In the genomic region with DNA sequence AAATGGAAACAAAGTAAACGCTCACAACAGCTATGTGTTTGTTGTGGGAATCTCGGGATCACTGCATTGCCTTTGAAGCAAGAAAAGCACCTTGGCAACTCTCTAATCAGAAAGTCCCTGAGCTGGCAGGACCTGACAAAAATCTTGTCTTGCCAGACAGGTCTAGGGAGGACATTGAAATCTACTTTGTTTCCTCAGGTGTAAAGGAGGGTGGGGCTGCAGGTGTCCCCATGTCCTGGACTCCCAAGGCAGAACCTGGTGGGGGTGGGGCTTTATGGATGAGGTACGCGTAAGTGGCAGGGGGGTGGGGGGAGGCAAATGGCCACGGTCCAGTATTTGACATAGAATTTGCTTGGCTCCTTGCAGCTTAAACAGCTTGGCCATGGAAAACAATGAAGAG, we compare ENCODE assay signal across 17 mouse cellular contexts. TPM values are rescaled to one million over a fixed set of nuclear protein-coding genes. Genes with fewer than 3 reads are reported as not detected.
DNase-seq lines count a peak whose midpoint lies in the region; ATAC-seq lines count a peak whose summit lies in the region.
"Had no signal": no experiment of that assay in that cellular context is flagged by ENCODE, and none has a peak within 500 bp of the region (broad histone marks: within the 10 kb centered on the region; RNA-seq: fewer than 3 reads in every experiment).

No protein-coding gene starts in this region.

- H3K9ac ChIP-seq in embryonic facial prominence, embryonic 13.5 days, result no peak overlapping the region
- H3K9ac ChIP-seq in intestine, embryonic 16.5 days (ENCODE audit: low read depth, low read length), result no peak overlapping the region
- H3K9ac ChIP-seq in stomach, embryonic 15.5 days, result no peak overlapping the region
- H3K9ac ChIP-seq: heart, embryonic 15.5 days; liver, embryonic 15.5 days had no signal

- H3K27me3 ChIP-seq in embryonic facial prominence, embryonic 13.5 days, result no peaks in the 10 kb centered on the region
- no peaks in the 10 kb centered on the region for H3K27me3 ChIP-seq in intestine, embryonic 16.5 days (replicated peaks; ENCODE audit: control insufficient read depth, insufficient read depth, low read length)
- no peaks in the 10 kb centered on the region for H3K27me3 ChIP-seq in stomach, embryonic 15.5 days (replicated peaks)
- H3K27me3 ChIP-seq: heart, embryonic 15.5 days had no signal

- H3K4me3 ChIP-seq in embryonic facial prominence, embryonic 13.5 days, result no peak overlapping the region
- H3K4me3 ChIP-seq in intestine, embryonic 16.5 days (ENCODE audit: low read length), result no peak overlapping the region
- no peak overlapping the region for H3K4me3 ChIP-seq in stomach, embryonic 15.5 days (replicated peaks)
- H3K4me3 ChIP-seq: erythroblast, embryonic 14.5 days; heart, embryonic 15.5 days; liver, embryonic 15.5 days; midbrain, embryonic 10.5 days; myocyte had no signal

- no peaks in the 10 kb centered on the region for H3K9me3 ChIP-seq in embryonic facial prominence, embryonic 13.5 days
- H3K9me3 ChIP-seq in intestine, embryonic 16.5 days (ENCODE audit: control insufficient read depth, low read length), result no peaks in the 10 kb centered on the region
- no peaks in the 10 kb centered on the region for H3K9me3 ChIP-seq in stomach, embryonic 15.5 days
- H3K9me3 ChIP-seq: heart, embryonic 15.5 days; liver, embryonic 15.5 days; midbrain, embryonic 10.5 days had no signal

- ATAC-seq in embryonic facial prominence, embryonic 13.5 days (ENCODE audit: insufficient number of reproducible peaks, insufficient read depth, low FRiP score, low TSS enrichment, low read depth), result 0 out of 2 replicates have a peak, but pooled peaks have one; percentile 37
- peak; percentile 77 for ATAC-seq in intestine, embryonic 16.5 days
- peak; percentile 41; the same call in 1 of the 2 replicates for ATAC-seq in stomach, embryonic 15.5 days (ENCODE audit: insufficient read depth, low FRiP score, low read depth)

- no peak overlapping the region for H3K4me2 ChIP-seq in embryonic facial prominence, embryonic 13.5 days
- peak overlapping the region; percentile 34; the same call in 1 of the 2 replicates for H3K4me2 ChIP-seq in intestine, embryonic 16.5 days (ENCODE audit: low read depth, low read length)
- H3K4me2 ChIP-seq in stomach, embryonic 15.5 days, result peak overlapping the region; percentile 43; the same call in 1 of the 2 replicates

- WGBS in embryonic facial prominence, embryonic 13.5 days, result 53% methylated on average over 5 of the region's 5 CpGs
- WGBS in intestine, embryonic 16.5 days, result 40% methylated on average over 5 of the region's 5 CpGs
- 41% methylated on average over 5 of the region's 5 CpGs for WGBS in stomach, embryonic 15.5 days

- no peaks in the 10 kb centered on the region for H3K36me3 ChIP-seq in embryonic facial prominence, embryonic 13.5 days
- no peaks in the 10 kb centered on the region for H3K36me3 ChIP-seq in intestine, embryonic 16.5 days (ENCODE audit: control insufficient read depth, insufficient read depth, low read length)
- no peaks in the 10 kb centered on the region for H3K36me3 ChIP-seq in stomach, embryonic 15.5 days
- H3K36me3 ChIP-seq: heart, embryonic 15.5 days; liver, embryonic 15.5 days; midbrain, embryonic 10.5 days had no signal

- peak; percentile 19 to 37 for DNase-seq in kidney, postnatal 25 days
- DNase-seq in kidney, adult 18-20 months, result no peak
- no peak for DNase-seq in gastrocnemius, postnatal 4 days (ENCODE audit: low spot score in 2 of 2)
- no peak for DNase-seq in neural tube, embryonic 10.5 days (ENCODE audit: extremely low spot score, low spot score)
- no peak for DNase-seq in adrenal gland, adult 18-20 months (ENCODE audit: low spot score in 2 of 2)
- DNase-seq: kidney, adult 8-10 months had no signal

- peak overlapping the region; percentile 55; the same call in 1 of the 2 replicates for H3K27ac ChIP-seq in embryonic facial prominence, embryonic 13.5 days
- H3K27ac ChIP-seq in intestine, embryonic 16.5 days (ENCODE audit: low read length), result peak overlapping the region; percentile 77
- H3K27ac ChIP-seq in stomach, embryonic 15.5 days, result peak overlapping the region; percentile 89
- H3K27ac ChIP-seq: heart, embryonic 15.5 days; liver, embryonic 15.5 days; midbrain, embryonic 10.5 days had no signal

- H3K4me1 ChIP-seq in embryonic facial prominence, embryonic 13.5 days, result peaks cover 9% of the 10 kb centered on the region
- peaks cover 11% of the 10 kb centered on the region; the same call in 1 of the 2 replicates for H3K4me1 ChIP-seq in intestine, embryonic 16.5 days (ENCODE audit: control insufficient read depth, insufficient read depth, low read length)
- H3K4me1 ChIP-seq in stomach, embryonic 15.5 days, result peaks cover 2% of the 10 kb centered on the region; the same call in 1 of the 2 replicates

RNA-seq across cellular contexts. Expression of gene Srsf5, which starts 21.7 kb away (rescaled TPM):
- 681 and 707 TPM in 2 replicates for polyA plus RNA-seq in embryonic facial prominence, embryonic 13.5 days (2015; fragmentation: Nextera tagmentation; extraction: Ambion mirVana)
- 466 and 492 TPM in 2 replicates for polyA plus RNA-seq in intestine, embryonic 16.5 days (2015; fragmentation: Nextera tagmentation; extraction: Ambion mirVana)
- 586 and 630 TPM in 2 replicates for polyA plus RNA-seq in stomach, embryonic 15.5 days (2015; fragmentation: Nextera tagmentation; extraction: Ambion mirVana)
- total RNA-seq in gastrocnemius, postnatal 4 days (2021), result 100 to 1,000 TPM; 219 to 249 TPM
- 100 to 1,000 TPM; 245 to 319 TPM for total RNA-seq in adrenal gland, adult 18-20 months (2021)

RNA-seq across cellular contexts. Expression of gene Slc10a1, which starts 44.9 kb away (rescaled TPM):
- polyA plus RNA-seq in embryonic facial prominence, embryonic 13.5 days (2015; fragmentation: Nextera tagmentation; extraction: Ambion mirVana), result 0.94 and 1.7 TPM in 2 replicates
- polyA plus RNA-seq in intestine, embryonic 16.5 days (2015; fragmentation: Nextera tagmentation; extraction: Ambion mirVana), result 0.48 and 0.70 TPM in 2 replicates
- 0.83 and 1.3 TPM in 2 replicates for polyA plus RNA-seq in stomach, embryonic 15.5 days (2015; fragmentation: Nextera tagmentation; extraction: Ambion mirVana)
- under 1 TPM in 1 of 2 experiments, not detected in 1; 0.78 TPM for total RNA-seq in gastrocnemius, postnatal 4 days (2021)
- total RNA-seq in adrenal gland, adult 18-20 months (2021), result not detected
- total RNA-seq: layer of hippocampus, postnatal 10 days; left cerebral cortex, postnatal 4 days had no signal
- polyA plus RNA-seq: erythroblast, embryonic 14.5 days; gonadal fat pad, adult 2 months had no signal

Comparison
In these comparisons a context has a peak if more than half of its experiments do, and no peak if none do; other contexts are left out.
1. DNase-seq: peak in kidney, postnatal 25 days (2 of 2); none in kidney, adult 18-20 months (single experiment), gastrocnemius, postnatal 4 days (0 of 2), neural tube, embryonic 10.5 days (single experiment) and adrenal gland, adult 18-20 months (0 of 2).
2. Peak in every context shown above with its lines, with median percentiles within 50 percentile points of each other: ATAC-seq and H3K27ac ChIP-seq.